ENCODE assay signal across 9 mouse cellular contexts in genomic region chr12:73708498-73708897, GRCm38 (mm10).
A peak's percentile ranks its signal among the peaks of the same experiment; 100 is the strongest.
DNase-seq lines count a peak whose midpoint lies in the region; ATAC-seq and TF ChIP-seq lines count a peak whose summit lies in the region.
"Had no signal": no experiment of that assay in that cellular context is flagged by ENCODE, and none has a peak within 500 bp of the region (broad histone marks: within the 10 kb centered on the region; RNA-seq: fewer than 3 reads in every experiment).

No protein-coding gene starts in this region.

- no peaks in the 10 kb centered on the region for H3K36me3 ChIP-seq in forebrain, embryonic 10.5 days (replicated peaks)
- no peaks in the 10 kb centered on the region for H3K36me3 ChIP-seq in forebrain, embryonic 11.5 days (ENCODE audit: control insufficient read depth, insufficient read depth, low read length)
- no peaks in the 10 kb centered on the region for H3K36me3 ChIP-seq in hindbrain, embryonic 16.5 days (ENCODE audit: control insufficient read depth, insufficient read depth, low read length)
- no peaks in the 10 kb centered on the region for H3K36me3 ChIP-seq in hindbrain, embryonic 11.5 days (ENCODE audit: control insufficient read depth, insufficient read depth, low read length)
- H3K36me3 ChIP-seq in thymus, adult 2 months (ENCODE audit: control insufficient read depth, insufficient read depth, low read length): no peaks in the 10 kb centered on the region
- H3K36me3 ChIP-seq: embryonic facial prominence, embryonic 15.5 days had no signal

- TF ChIP-seq CTCF in thymus, adult 2 months (IDR thresholded peaks at IDR 0.05; ENCODE audit: borderline replicate concordance, control insufficient read depth, extremely low read depth, insufficient read depth, low read length, poor library complexity): no peak

- H3K4me3 ChIP-seq in forebrain, embryonic 10.5 days: no peak overlapping the region
- H3K4me3 ChIP-seq in forebrain, embryonic 11.5 days (ENCODE audit: low read depth, low read length): no peak overlapping the region
- no peak overlapping the region for H3K4me3 ChIP-seq in hindbrain, embryonic 16.5 days (ENCODE audit: low read length)
- no peak overlapping the region for H3K4me3 ChIP-seq in hindbrain, embryonic 11.5 days (ENCODE audit: low read depth, low read length)
- H3K4me3 ChIP-seq in thymus, adult 2 months (ENCODE audit: control insufficient read depth, insufficient read depth, low read length): no peak overlapping the region
- H3K4me3 ChIP-seq: embryonic facial prominence, embryonic 15.5 days had no signal

- peaks cover 16% of the 10 kb centered on the region for H3K4me1 ChIP-seq in forebrain, embryonic 10.5 days
- H3K4me1 ChIP-seq in forebrain, embryonic 11.5 days (replicated peaks; ENCODE audit: control insufficient read depth, insufficient read depth, low read length): no peaks in the 10 kb centered on the region
- H3K4me1 ChIP-seq in hindbrain, embryonic 16.5 days (ENCODE audit: control insufficient read depth, insufficient read depth, low read depth, low read length): peaks cover 2% of the 10 kb centered on the region; the same call in 1 of the 2 replicates
- no peaks in the 10 kb centered on the region for H3K4me1 ChIP-seq in hindbrain, embryonic 11.5 days (replicated peaks; ENCODE audit: control insufficient read depth, insufficient read depth, low read length)
- peaks cover 9% of the 10 kb centered on the region for H3K4me1 ChIP-seq in thymus, adult 2 months (replicated peaks; ENCODE audit: control insufficient read depth, insufficient read depth, low read length)

- no peak for DNase-seq in forebrain, embryonic 10.5 days (ENCODE audit: extremely low spot score, low spot score)
- no peak for DNase-seq in forebrain, embryonic 11.5 days (ENCODE audit: low spot score)
- DNase-seq in hindbrain, embryonic 11.5 days (ENCODE audit: low spot score): no peak
- DNase-seq in thymus, adult 2 months: no peak
- DNase-seq in thymus, postnatal 36 days: no peak
- DNase-seq in B cell, adult 2 months: no peak
- DNase-seq in urinary bladder, adult 2 months (ENCODE audit: low spot score): no peak

- no peaks in the 10 kb centered on the region for H3K27me3 ChIP-seq in forebrain, embryonic 10.5 days (ENCODE audit: poor library complexity, severe bottlenecking)
- H3K27me3 ChIP-seq in forebrain, embryonic 11.5 days (ENCODE audit: control insufficient read depth, insufficient read depth, low read length): no peaks in the 10 kb centered on the region
- H3K27me3 ChIP-seq in hindbrain, embryonic 16.5 days (replicated peaks; ENCODE audit: control insufficient read depth, insufficient read depth, low read length): no peaks in the 10 kb centered on the region
- 0 out of 2 replicates have a peak, but pooled peaks cover 2% of the 10 kb centered on the region for H3K27me3 ChIP-seq in hindbrain, embryonic 11.5 days (ENCODE audit: control insufficient read depth, insufficient read depth, low read length)
- H3K27me3 ChIP-seq in thymus, adult 2 months (ENCODE audit: control insufficient read depth, insufficient read depth, low read length): no peaks in the 10 kb centered on the region
- H3K27me3 ChIP-seq: embryonic facial prominence, embryonic 15.5 days had no signal

- TF ChIP-seq POLR2A in thymus, adult 2 months (IDR thresholded peaks at IDR 0.05; ENCODE audit: control insufficient read depth, extremely low read depth, insufficient read depth, low read length, poor library complexity): no peak

- no peak overlapping the region for H3K4me2 ChIP-seq in forebrain, embryonic 11.5 days (ENCODE audit: low read depth, low read length, severe bottlenecking)
- H3K4me2 ChIP-seq in hindbrain, embryonic 16.5 days (ENCODE audit: low read length): no peak overlapping the region
- H3K4me2 ChIP-seq in hindbrain, embryonic 11.5 days (replicated peaks; ENCODE audit: low read depth, low read length): no peak overlapping the region
- H3K4me2 ChIP-seq: embryonic facial prominence, embryonic 15.5 days had no signal

- no peak overlapping the region for H3K9ac ChIP-seq in forebrain, embryonic 11.5 days (ENCODE audit: low read length)
- H3K9ac ChIP-seq in hindbrain, embryonic 16.5 days (ENCODE audit: low read depth, low read length): 0 out of 2 replicates have a peak overlapping the region, but pooled peaks have one; percentile 23
- no peak overlapping the region for H3K9ac ChIP-seq in hindbrain, embryonic 11.5 days (ENCODE audit: low read depth, low read length)
- H3K9ac ChIP-seq: embryonic facial prominence, embryonic 15.5 days had no signal

- no peak for ATAC-seq in forebrain, embryonic 11.5 days (replicated peaks; ENCODE audit: low FRiP score)
- ATAC-seq in hindbrain, embryonic 16.5 days: no peak; the same call in 1 of the 2 replicates
- no peak for ATAC-seq in hindbrain, embryonic 11.5 days (ENCODE audit: low FRiP score)

- H3K9me3 ChIP-seq in forebrain, embryonic 10.5 days: no peaks in the 10 kb centered on the region
- H3K9me3 ChIP-seq in forebrain, embryonic 11.5 days (ENCODE audit: control insufficient read depth, low read length): no peaks in the 10 kb centered on the region
- no peaks in the 10 kb centered on the region for H3K9me3 ChIP-seq in hindbrain, embryonic 16.5 days (ENCODE audit: control insufficient read depth, low read length)
- no peaks in the 10 kb centered on the region for H3K9me3 ChIP-seq in hindbrain, embryonic 11.5 days (ENCODE audit: control insufficient read depth, low read length)
- H3K9me3 ChIP-seq: embryonic facial prominence, embryonic 15.5 days had no signal

- 77% methylated on average over 5 of the region's 5 CpGs for WGBS in forebrain, embryonic 10.5 days
- WGBS in forebrain, embryonic 11.5 days: 68% methylated on average over 5 of the region's 5 CpGs
- 34% methylated on average over 5 of the region's 5 CpGs for WGBS in hindbrain, embryonic 16.5 days
- 49% methylated on average over 5 of the region's 5 CpGs for WGBS in hindbrain, embryonic 11.5 days
- WGBS in thymus, adult 2 months: 77% methylated on average over 5 of the region's 5 CpGs

- H3K27ac ChIP-seq in forebrain, embryonic 10.5 days: 0 out of 2 replicates have a peak overlapping the region, but pooled peaks have one; percentile 37
- H3K27ac ChIP-seq in forebrain, embryonic 11.5 days (ENCODE audit: low read depth, low read length): no peak overlapping the region
- H3K27ac ChIP-seq in hindbrain, embryonic 16.5 days (ENCODE audit: low read depth, low read length): no peak overlapping the region
- H3K27ac ChIP-seq in hindbrain, embryonic 11.5 days (ENCODE audit: low read depth, low read length): no peak overlapping the region
- peak overlapping the region; percentile 19; the same call in 1 of the 2 replicates for H3K27ac ChIP-seq in thymus, adult 2 months (ENCODE audit: control insufficient read depth, insufficient read depth, low read length)
- H3K27ac ChIP-seq: embryonic facial prominence, embryonic 15.5 days had no signal

Comparison
In these comparisons a context has a peak if more than half of its experiments do, and no peak if none do; other contexts are left out.
1. H3K27ac ChIP-seq: peak in forebrain, embryonic 10.5 days (single experiment) and thymus, adult 2 months (single experiment); none in forebrain, embryonic 11.5 days (single experiment), hindbrain, embryonic 16.5 days (single experiment) and hindbrain, embryonic 11.5 days (single experiment).